Mouse (Mus musculus) telencephalon, adult 2 months (tissue): ENCODE results near the gene Bmpr2.
"Not testable (repeated sequence)": the region's sequence is repeated elsewhere in the genome, so short reads cannot be mapped to it uniquely, and the experiment has no call there.

Experiments used
- DNase-seq: peaks from one replicate; pipeline ENCODE4 v3.0.0-alpha.2; 2011; ENCODE audit warnings: low read depth, low spot score

The Bmpr2 gene

GRCm38 (mm10) chr1:59763164-59763768, at the start of gene Bmpr2:
Gene Bmpr2 (plus strand): TSS chr1:59763400.
- DNase-seq, result no peak

- peak; percentile 13 for DNase-seq
These were observed 43.3 kb upstream of the Bmpr2 start for GRCm38 (mm10) chr1:59719900-59720299.

GRCm38 (mm10) chr1:59725661-59726060, 37.5 kb upstream of the Bmpr2 start:
- no peak for DNase-seq

- no peak for DNase-seq
These were observed 33.1 kb upstream of the Bmpr2 start for GRCm38 (mm10) chr1:59730106-59730505.

- no peak for DNase-seq
These were observed 32.5 kb upstream of the Bmpr2 start for GRCm38 (mm10) chr1:59730737-59731136.

- peak; percentile 17 for DNase-seq
These were observed 29.1 kb upstream of the Bmpr2 start for GRCm38 (mm10) chr1:59734076-59734475.

- no peak for DNase-seq
These were observed 24.3 kb upstream of the Bmpr2 start for GRCm38 (mm10) chr1:59738768-59739414.

- no peak for DNase-seq
These were observed 23.4 kb upstream of the Bmpr2 start for GRCm38 (mm10) chr1:59739577-59740354.

GRCm38 (mm10) chr1:59749047-59749446, 14.2 kb upstream of the Bmpr2 start:
- DNase-seq, result no peak

GRCm38 (mm10) chr1:59749724-59750123, 13.5 kb upstream of the Bmpr2 start:
- DNase-seq, result not testable (repeated sequence)

GRCm38 (mm10) chr1:59755298-59755697, 7.9 kb upstream of the Bmpr2 start:
- DNase-seq, result no peak

GRCm38 (mm10) chr1:59758325-59758724, 4.9 kb upstream of the Bmpr2 start:
- no peak for DNase-seq

- no peak for DNase-seq
These were observed 992 bp upstream of the Bmpr2 start for GRCm38 (mm10) chr1:59762208-59762607.

- DNase-seq, result peak; percentile 56
These were observed 493 bp upstream of the Bmpr2 start for GRCm38 (mm10) chr1:59762651-59763163.

GRCm38 (mm10) chr1:59763781-59764251, 616 bp downstream of the Bmpr2 start:
- no peak for DNase-seq

- no peak for DNase-seq
These were observed 1.3 kb downstream of the Bmpr2 start for GRCm38 (mm10) chr1:59764407-59764971.

- DNase-seq, result no peak
These were observed 2.1 kb downstream of the Bmpr2 start for GRCm38 (mm10) chr1:59765279-59765678.

- DNase-seq, result no peak
These were observed 3.4 kb downstream of the Bmpr2 start for GRCm38 (mm10) chr1:59766626-59767025.

GRCm38 (mm10) chr1:59771871-59772270, 8.7 kb downstream of the Bmpr2 start:
- DNase-seq, result no peak

- DNase-seq, result no peak
These were observed 17.9 kb downstream of the Bmpr2 start for GRCm38 (mm10) chr1:59781080-59781479.

GRCm38 (mm10) chr1:59788975-59789374, 25.8 kb downstream of the Bmpr2 start:
- DNase-seq, result no peak

GRCm38 (mm10) chr1:59789741-59790140, 26.5 kb downstream of the Bmpr2 start:
- no peak for DNase-seq
